Mouse (Mus musculus) hindlimb bud, embryonic 11.5 days (tissue): ENCODE results near the gene Cd276.
"Not testable (repeated sequence)": the region's sequence is repeated elsewhere in the genome, so short reads cannot be mapped to it uniquely, and the experiment has no call there.

Experiments used
- DNase-seq: peaks from one replicate; pipeline ENCODE4 v3.0.0-alpha.2; 2012; ENCODE audit warnings: low read depth, low spot score; ENCODE audit errors: extremely low spot score

Gene Cd276

DNA sequence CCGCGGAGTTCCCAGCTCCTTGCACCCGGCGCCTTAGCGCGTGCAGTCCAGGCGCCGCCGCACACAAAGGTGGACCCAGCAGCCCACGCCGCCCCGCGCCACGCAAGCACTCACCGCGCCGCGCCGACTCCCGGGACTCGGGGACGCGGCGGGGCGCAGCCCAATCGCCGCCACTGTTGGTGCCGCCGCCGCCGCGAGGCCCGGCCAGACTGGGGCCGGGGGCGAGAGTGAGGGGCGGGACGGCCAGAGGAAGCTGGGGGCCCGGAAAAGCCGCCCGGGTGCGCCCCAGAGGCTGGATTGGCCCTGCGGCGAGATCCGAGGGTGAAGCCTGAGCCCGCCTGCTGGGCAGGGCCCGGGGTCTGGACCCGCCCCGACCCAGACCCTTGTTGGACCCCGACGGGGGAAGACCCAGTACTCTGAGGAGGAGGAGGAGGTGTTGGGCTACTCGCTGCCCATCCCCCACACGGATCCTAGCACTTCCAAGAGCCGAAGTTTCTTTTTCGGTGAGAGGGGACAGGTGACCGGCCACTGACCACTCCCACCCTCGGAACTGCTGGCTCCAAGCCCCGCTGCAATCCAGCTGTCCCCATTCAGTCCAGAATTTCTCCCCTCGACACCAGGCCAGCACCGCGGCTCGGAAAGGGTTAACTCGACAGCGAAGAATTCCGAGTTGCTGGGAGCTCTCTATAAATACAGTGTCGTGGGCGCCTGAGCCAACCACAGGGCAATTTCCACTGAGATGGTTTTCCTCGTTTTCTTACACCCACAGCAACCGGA lies at the start of gene Cd276:
Cd276 (minus strand) TSS at position 530 of the 777 bp plus-strand sequence.
- no peak for DNase-seq

DNA sequence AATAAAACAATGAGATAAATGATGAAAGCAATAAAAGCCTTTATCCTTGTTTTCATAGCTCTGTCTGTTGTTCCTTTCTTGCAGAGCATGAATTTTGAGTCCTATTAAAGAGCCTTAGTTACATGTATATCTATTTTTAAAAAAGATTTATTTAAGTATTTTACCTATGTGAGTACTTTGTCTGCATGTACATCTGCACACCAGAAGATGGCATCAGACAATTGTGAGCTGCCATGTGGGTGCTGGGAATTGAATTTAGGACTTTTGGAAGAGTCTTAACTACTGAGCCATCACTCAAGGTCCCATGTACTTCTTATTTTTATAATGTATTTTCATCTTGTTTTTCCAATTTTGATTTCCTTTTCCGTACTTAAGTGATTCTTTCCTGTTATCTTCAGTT lies 40.1 kb upstream of the Cd276 start:
- DNase-seq: no peak

DNA sequence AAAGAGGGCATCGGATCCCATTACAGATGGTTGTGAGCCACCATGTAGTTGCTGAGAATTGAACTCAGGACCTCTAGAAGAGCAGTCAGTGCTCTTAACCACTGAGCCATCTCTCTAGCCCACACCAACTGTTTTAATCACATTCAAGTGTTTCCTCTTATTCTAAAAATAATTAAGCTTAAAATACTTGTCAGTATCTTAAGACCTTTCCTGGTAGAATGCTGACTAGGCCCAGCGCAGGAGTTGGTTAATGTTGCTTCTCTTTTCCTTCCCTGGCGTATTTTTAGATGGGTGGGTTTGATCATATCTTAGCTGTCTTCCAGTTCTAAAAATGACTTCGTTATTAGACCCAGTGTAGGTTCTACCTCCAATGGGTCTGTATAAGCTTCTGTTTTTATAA lies 33.4 kb upstream of the Cd276 start:
- DNase-seq: no peak

DNA sequence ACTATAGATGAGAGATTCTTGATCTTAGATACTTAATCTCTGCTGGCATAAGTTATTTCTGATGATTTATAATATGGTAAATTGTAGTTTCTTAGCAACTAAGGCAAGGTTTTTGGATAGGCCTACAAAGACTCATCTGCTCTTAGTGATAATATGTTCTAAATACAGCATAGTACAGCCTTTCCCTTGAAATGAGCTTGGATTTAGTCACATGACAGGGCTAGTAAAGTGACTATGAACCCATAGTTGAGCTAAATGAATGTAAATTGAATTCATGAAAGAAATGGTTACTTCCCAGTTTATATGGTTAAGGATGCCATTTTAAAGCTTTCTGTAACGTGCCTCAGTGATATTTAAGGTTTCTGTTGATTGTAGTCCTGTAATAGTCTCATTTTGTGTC lies 29.1 kb upstream of the Cd276 start:
- DNase-seq: no peak

DNA sequence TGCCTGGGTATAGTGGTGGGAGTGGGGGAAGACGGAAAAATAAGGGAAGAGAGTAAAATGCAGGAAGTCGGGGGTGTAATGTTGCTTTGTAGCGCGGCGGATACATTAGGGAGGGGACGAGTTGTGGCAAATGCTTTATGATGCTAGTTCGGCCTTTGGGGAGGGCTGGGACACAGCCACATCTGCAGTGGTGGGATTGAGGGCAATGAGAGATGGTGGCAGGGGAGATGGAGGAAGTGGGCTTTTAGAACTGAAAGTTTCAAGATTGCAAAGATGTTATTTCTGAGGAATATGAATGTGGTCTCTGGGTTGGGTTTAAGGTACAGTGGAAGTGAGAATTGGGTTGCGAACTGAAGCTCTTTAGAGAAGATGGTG lies 28.0 kb upstream of the Cd276 start:
- no peak for DNase-seq

DNA sequence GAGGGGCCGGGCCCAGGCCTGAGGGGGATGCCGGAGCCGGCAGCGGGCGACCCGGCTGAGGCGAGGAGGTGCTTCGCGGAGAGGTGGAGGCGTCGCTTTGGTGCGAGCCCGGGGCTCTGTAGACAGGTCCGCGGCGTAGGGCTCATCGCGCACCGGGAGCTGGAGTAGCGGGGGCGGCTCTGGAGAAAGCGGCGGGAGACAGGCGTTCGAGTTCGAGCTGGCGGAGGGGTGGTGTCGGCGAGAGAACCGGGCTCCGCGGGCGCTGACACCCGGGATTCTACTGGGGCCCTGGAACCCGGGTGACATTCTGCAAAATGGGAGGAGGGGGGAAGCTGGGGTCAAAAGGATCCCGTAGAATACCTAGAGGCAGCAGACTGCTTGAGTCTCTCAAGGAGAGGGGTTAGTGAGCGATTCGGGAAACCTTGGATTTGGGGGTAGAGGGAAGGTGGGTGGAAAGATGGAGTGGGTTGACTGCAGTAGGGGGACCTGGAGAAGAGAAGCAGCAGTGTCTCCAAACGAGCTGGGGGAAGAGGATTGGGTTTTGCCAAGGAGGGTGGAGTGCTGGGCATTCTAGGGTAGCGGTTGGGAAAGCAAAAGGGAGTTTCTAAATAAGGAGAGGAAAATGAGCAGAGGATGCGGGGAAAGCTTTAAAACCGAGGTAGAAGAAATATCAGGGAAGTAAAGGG lies 27.5 kb upstream of the Cd276 start:
- DNase-seq: no peak

DNA sequence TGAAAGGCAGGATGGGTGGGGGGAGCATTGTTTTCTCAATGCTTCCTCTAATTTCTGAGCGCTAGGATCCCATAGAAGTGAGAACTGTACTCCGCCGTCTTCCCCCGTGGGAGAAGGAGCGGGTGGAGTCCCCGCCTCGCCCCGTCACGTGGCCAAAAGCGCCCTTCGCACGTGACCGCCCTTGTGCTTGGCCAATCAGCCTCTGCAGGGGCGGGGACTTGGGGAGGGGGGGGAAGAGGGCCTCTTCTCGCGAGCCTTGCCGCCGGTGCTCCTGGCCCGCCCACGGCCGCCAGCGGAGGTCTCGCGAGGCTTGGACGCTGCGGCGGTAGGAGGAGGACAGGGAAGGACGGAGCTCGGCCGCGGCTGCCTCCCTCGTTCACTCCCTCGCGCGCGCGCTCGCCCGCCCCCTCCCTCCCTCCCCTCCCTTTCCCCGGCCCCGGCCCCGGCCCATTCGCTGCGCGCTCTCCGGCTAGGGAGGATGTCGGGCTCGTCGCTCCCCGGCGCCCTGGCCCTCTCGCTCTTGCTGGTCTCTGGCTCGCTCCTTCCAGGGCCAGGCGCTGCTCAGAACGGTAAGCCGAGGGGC lies 26.8 kb upstream of the Cd276 start, which contains the start of gene Nptn:
Nptn (plus strand) TSS at position 283 of the 583 bp plus-strand sequence.
- DNase-seq: peak; percentile 76

DNA sequence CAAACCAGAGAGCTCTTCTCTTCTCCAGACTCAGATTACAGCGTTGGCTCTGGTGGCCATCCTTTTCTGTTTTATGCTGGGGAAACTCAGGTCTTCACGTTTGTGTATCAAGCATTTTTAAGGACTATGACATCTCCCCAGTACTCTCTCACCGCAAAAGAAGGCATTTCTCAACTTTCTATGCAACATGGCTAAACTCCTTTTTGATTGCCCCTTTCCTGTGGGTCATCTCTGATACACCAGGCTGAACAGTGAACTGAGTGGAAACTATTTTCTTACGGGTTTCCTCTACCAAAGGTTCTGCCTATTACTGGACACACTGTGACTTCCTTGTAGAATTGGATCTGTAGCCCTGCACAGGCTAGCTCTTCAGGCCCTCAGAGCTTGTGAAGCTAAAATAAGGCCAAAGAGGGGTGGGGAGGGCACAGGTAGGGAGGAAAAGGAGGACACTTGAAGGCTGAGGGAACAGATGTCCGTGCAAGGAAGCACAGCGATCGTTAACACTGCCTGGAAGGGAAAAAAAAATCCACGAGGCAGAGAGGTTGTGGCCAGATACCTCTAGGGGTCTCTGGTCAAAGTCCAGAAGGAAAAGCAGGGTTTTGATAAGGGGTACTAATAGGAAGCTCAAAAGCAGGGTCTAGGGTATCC lies 26.2 kb upstream of the Cd276 start:
- no peak for DNase-seq

DNA sequence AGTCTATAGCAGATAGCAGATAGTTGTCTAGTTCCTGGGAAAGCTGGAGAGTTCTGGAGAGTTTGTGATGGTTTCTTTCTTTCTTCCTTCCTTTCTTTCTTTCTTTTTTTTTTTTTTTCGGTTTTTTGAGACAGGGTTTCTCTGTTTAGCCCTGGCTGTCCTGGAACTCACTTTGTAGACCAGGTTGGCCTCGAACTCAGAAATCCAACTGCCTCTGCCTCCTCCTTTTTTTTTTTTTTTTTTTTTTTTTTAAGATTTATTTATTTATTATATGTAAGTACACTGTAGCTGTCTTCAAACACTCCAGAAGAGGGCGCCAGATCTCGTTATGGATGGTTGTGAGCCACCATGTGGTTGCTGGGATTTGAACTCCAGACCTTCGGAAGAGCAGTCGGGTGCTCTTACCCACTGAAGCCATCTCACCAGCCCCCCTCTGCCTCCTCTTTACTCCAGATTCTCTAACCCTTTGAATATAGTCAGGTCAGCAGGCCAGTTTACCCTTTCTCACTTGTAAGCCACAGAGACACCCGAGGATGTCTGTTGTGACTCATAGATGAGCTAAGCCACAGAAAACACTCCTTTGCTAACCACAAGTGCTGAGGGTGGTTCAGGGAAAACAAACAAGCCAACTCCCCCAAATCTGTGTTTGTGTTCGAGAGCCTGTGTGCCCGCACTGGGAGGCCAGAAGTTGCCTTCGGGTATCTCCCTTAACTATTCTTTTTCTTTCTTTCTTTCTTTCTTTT lies 25.4 kb upstream of the Cd276 start:
- DNase-seq: not testable (repeated sequence)

DNA sequence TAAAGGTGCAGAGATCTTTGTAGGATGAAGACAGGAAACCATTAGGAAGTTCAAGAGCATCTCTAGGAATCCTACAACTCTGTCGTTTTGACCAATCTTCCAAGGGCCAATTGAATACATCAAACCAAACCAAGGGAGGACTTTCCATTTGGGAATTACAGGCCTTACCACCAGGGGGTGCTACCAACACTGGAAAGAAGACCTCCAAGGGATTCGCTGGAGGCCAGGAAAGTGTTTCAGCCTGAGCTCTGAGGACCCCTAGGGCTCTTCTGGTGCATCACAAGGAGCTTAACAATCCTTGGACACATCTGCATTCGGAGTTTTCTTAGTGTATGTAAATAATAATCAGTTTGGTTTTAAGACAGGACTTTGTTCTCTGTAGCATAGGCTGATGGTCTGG lies 23.4 kb upstream of the Cd276 start:
- DNase-seq: peak; percentile 82

DNA sequence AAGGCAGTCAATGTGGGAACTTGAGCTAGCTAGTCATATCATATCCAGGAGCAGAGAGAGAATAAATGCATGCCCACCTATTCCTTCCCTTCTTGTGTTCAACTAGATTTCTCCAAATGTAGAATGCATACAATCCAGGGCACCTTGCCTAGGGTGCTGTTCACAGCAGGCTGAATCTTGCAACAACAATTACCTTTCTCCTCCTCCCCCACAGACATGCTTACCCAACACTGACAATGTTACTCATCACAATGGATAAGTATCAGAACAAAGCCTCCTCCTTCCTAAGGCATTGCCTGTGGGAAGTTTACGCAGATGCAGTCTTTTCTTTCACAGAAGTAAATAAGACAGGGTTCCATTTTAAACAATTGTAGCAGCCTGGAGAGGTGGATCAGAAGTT lies 15.8 kb upstream of the Cd276 start:
- DNase-seq: no peak

DNA sequence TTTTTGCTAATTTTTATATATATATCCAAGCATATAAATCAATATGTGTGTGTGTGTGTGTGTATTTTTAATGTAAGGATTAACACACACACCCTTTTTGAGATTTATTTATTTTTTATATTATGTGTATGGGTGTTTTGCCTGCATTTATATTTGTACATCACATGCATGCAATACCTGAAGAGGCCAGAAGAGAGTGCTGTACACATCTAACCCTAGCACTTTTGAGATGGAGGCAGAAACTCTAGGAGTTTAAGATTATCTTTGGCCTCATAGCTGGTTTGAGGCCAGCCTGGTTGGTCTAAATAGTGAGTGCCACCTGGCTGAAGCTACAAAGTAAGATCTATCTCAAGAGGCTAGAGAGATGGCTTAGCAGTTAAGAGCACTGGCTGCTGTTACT lies 12.4 kb upstream of the Cd276 start:
- no peak for DNase-seq

DNA sequence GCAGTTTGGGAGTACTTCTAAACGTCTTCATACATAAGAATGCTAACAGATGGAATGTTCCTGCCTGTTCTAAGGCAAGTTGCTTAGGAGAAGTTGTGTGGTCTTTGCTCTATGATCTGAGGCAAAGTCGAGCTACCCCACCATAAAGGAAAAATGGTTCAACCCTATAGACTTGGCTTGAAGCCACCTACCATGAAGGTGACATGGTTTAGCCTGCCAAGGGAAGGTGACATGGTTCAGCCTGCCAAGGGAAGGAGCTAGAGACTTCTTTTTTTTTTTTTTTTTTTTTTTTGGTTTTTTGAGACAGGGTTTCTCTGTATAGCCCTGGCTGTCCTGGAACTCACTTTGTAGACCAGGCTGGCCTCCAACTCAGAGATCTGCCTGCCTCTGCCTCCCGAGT lies 10.7 kb upstream of the Cd276 start:
- not testable (repeated sequence) for DNase-seq

DNA sequence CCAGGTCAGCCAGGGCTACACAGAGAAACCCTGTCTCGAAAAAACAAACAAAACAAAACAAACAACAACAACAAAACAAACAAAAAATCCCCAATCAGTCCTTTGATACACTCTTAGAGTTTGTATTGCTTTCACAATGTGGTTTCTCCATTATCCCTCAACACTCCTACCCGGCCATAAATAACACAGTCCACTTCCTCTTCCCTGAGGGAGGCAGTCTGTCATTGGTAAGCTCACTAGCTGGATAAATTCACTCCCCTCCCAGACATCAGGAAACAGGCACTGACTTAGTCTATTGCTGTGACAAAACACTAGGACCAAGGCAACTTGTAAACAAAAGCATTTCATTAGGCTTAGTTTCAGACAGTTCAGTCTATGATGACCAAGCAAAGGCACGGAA lies 5.0 kb upstream of the Cd276 start:
- no peak for DNase-seq

DNA sequence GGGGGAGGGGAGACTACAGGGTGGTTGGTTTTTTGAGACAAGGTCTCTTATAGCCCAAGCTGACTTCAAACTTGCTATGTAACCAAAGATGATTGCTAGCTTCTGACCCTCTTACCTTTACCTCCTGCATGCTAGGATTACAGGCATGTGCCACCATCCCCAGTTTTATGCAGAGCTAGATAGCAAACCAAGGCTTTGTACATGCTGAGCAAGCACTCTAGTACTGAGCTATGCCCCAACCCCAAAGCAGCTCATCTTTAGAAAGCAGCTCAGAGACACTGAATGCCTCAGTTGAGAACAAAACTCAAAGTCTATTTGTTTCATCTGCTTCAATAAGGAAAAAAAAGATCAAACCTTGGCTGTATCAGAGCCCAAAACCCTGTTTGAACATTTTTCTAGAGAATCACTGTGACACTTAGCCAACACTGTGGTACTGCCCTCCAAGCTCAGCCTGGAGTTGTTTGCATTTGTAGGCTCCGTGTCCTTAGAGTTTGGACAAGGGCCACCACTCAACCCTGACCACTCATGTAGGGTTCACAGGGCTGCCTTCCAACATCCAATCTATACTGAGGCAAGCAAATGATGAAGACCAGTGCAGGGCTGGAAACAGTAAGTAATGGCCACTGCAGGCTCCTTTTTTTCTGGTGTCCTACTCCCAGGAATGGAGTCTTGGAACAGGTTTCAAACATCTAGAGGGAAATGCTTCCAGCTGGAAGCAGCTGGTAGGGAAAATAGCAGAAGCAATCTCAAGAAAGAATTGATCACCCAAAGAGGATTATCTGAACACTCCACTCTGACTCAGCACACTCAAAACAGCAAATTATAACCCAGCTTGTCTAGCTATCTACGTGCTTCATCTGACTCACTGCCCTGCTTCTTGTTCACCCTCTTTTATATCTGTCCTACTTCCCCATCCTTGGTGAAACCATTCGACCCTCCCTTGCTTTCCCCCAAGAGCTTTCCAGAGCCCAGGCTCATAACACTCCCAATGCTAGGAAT lies 2.5 kb upstream of the Cd276 start:
- DNase-seq: no peak

DNA sequence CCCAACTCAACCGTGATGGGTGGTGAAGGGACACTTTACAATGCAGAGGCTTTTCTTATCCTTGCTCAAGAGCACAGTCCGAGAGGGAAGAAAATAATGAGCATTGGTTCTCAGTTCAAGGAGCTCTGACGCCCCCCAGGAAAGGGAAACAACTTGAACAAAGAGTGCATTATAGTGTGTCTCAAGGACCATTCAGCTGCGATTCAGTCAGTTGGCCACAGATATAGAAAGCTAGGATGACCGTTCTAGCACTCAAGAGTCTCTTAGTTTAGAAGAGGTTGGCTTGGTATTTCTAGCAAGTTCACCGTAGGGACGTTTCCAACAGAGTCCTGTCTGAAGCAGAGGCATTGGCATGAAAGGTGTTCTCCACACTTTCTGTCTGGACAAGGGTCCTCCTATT lies 1.4 kb upstream of the Cd276 start:
- DNase-seq: no peak

DNA sequence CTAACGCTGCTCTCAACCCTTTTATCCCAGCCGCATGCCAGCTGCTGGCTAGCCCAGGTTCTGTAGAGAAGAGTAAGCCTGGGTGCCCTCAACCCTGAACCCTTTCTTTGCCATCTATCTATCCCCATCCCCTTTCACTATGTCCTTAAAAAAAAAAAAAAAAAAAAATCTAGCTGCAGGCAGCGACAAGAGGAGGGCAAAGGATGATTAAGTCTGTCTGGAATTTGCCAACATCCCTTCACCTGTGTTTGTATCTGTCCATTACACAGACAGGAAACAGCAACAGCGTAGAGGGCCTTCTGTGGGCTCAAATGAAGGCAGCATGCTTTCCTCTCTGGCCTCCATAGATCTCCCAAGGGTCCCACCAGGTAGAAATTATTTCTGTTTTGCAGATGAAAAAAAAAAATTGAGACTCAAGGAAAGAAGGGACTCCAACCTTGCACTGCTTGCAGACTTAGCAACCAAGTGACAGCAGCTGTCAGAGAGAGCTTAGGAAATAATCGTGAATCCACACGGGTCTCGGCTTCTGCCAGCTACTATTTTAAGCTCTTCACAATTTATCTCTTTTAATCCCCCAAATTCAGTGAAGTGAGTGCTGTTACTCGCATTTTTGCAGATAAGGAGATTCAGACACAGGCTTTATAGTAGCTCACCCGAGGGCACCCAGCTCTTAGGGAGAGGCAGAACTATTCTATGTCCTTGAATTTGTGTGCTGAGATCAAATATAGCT lies 613 bp upstream of the Cd276 start:
- DNase-seq: no peak

DNA sequence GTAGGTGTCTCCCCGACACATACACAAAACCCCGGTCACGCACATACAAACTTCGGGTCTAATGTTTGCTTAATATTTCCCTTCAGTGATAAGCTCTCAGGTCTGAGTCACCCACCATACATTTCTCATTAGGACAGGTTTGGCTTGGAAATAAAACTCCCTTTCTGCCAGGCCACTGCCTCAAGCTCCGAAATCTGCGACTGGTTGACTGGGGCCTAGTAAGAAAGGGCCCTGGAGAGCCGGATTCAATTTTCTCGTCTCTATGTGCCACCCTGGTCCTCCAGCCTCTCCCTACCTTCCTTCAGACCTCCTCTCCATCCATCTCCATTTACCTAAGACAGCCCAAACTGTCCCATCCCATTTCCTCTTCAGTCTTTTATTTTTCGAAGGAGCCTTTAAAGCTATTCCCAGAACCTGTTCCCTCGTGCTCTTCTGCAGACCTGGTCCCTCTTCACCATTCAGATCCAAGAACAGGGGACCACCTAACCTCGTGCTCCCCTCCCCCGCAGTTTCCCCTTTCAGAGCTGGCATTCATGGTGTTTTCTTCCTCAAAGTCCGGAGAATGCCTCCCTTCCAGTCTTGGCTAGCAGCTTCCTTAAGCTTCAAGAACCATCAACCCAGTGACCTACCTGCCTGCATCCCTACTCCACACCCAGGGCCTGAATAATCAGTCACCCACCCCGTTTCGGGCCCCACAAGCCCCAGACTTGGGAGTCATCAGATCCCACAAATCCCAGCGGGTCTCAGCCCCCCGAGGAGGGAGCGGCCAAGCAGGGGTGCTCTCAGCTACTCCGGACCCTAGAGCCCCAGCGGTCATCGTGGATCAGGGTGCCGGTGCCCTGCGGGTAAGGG lies 955 bp downstream of the Cd276 start:
- DNase-seq: no peak
